Mouse (Mus musculus): ENCODE measurements around the gene Tnfrsf25. TPM values are rescaled to one million over a fixed set of nuclear protein-coding genes. Genes with fewer than 3 reads are reported as not detected.
A peak's percentile ranks its signal among the peaks of the same experiment; 100 is the strongest.

Tnfrsf25 gene
- polyA plus RNA-seq, 1 experiment, result 3.8 TPM

GRCm38 (mm10) chr4:152134507-152134906, 18.8 kb downstream of the Tnfrsf25 start:
- H3K27ac ChIP-seq (ENCODE audit: insufficient read depth, low read depth, low read length), result no peak overlapping the region
- peak; percentile 81 for TF ChIP-seq CTCF (IDR thresholded peaks at IDR 0.05; ENCODE audit: extremely low read depth, insufficient read length, insufficient replicate concordance, low read depth, low read length)
- TF ChIP-seq POLR2A (IDR thresholded peaks at IDR 0.05; ENCODE audit: low read depth, low read length), result no peak
- H3K4me1 ChIP-seq (ENCODE audit: control insufficient read depth, insufficient read depth, insufficient read length, low read length), result peaks cover 48% of the 10 kb centered on the region
- no peaks in the 10 kb centered on the region for H3K36me3 ChIP-seq (ENCODE audit: control insufficient read depth, insufficient read depth, low read length)
- H3K4me3 ChIP-seq (ENCODE audit: low read depth, low read length), result no peak overlapping the region
- H3K27me3 ChIP-seq (ENCODE audit: control insufficient read depth, insufficient read depth, low read length), result no peaks in the 10 kb centered on the region; the same call in 1 of the 2 replicates

- peak overlapping the region; percentile 48 for H3K27ac ChIP-seq (ENCODE audit: insufficient read depth, low read depth, low read length)
- 59% methylated on average over 12 of the region's 12 CpGs for WGBS
- no peak overlapping the region for H3K4me3 ChIP-seq (ENCODE audit: low read depth, low read length)
- TF ChIP-seq POLR2A (IDR thresholded peaks at IDR 0.05; ENCODE audit: low read depth, low read length) (no peak), CTCF (IDR thresholded peaks at IDR 0.05; ENCODE audit: extremely low read depth, insufficient read length, insufficient replicate concordance, low read depth, low read length) (no peak)
- no peaks in the 10 kb centered on the region for H3K36me3 ChIP-seq (ENCODE audit: control insufficient read depth, insufficient read depth, low read length)
- no peaks in the 10 kb centered on the region; the same call in 1 of the 2 replicates for H3K27me3 ChIP-seq (ENCODE audit: control insufficient read depth, insufficient read depth, low read length)
- peaks cover 48% of the 10 kb centered on the region for H3K4me1 ChIP-seq (ENCODE audit: control insufficient read depth, insufficient read depth, insufficient read length, low read length)
These were observed 19.6 kb downstream of the Tnfrsf25 start for GRCm38 (mm10) chr4:152135363-152135762.

- Histone ChIP-seq H3K27ac (ENCODE audit: insufficient read depth, low read depth, low read length) (no peak overlapping the region; the same call in 1 of the 2 replicates), H3K27me3 (ENCODE audit: control insufficient read depth, insufficient read depth, low read length) (no peaks in the 10 kb centered on the region), H3K4me3 (ENCODE audit: low read depth, low read length) (no peak overlapping the region), H3K4me1 (ENCODE audit: control insufficient read depth, insufficient read depth, insufficient read length, low read length) (peaks cover 48% of the 10 kb centered on the region), H3K36me3 (ENCODE audit: control insufficient read depth, insufficient read depth, low read length) (no peaks in the 10 kb centered on the region)
- WGBS, result 53% methylated on average over 6 of the region's 6 CpGs
- TF ChIP-seq POLR2A (IDR thresholded peaks at IDR 0.05; ENCODE audit: low read depth, low read length) (no peak), CTCF (IDR thresholded peaks at IDR 0.05; ENCODE audit: extremely low read depth, insufficient read length, insufficient replicate concordance, low read depth, low read length) (peak; percentile 70; the same call in 1 of the 2 replicates)
These were observed 20.6 kb downstream of the Tnfrsf25 start for GRCm38 (mm10) chr4:152136112-152136875.

GRCm38 (mm10) chr4:152136876-152137250, 21.1 kb downstream of the Tnfrsf25 start:
- Histone ChIP-seq H3K27ac (ENCODE audit: insufficient read depth, low read depth, low read length) (peak overlapping the region; percentile 15; the same call in 1 of the 2 replicates), H3K27me3 (ENCODE audit: control insufficient read depth, insufficient read depth, low read length) (no peaks in the 10 kb centered on the region), H3K36me3 (ENCODE audit: control insufficient read depth, insufficient read depth, low read length) (no peaks in the 10 kb centered on the region), H3K4me1 (ENCODE audit: control insufficient read depth, insufficient read depth, insufficient read length, low read length) (peaks cover 45% of the 10 kb centered on the region), H3K4me3 (ENCODE audit: low read depth, low read length) (no peak overlapping the region)
- 96% methylated on average over 2 of the region's 2 CpGs for whole genome bisulfite sequencing
- no peak for TF ChIP-seq CTCF (IDR thresholded peaks at IDR 0.05; ENCODE audit: extremely low read depth, insufficient read length, insufficient replicate concordance, low read depth, low read length)

GRCm38 (mm10) chr4:152138497-152139260, 22.9 kb downstream of the Tnfrsf25 start:
- Histone ChIP-seq H3K27ac (ENCODE audit: insufficient read depth, low read depth, low read length) (0 out of 2 replicates have a peak overlapping the region, but pooled peaks have one; percentile 21), H3K4me1 (ENCODE audit: control insufficient read depth, insufficient read depth, insufficient read length, low read length) (peaks cover 33% of the 10 kb centered on the region), H3K27me3 (ENCODE audit: control insufficient read depth, insufficient read depth, low read length) (no peaks in the 10 kb centered on the region), H3K4me3 (ENCODE audit: low read depth, low read length) (peak overlapping the region; percentile 66), H3K36me3 (ENCODE audit: control insufficient read depth, insufficient read depth, low read length) (no peaks in the 10 kb centered on the region)
- no peak; the same call in 1 of the 2 replicates for TF ChIP-seq POLR2A (IDR thresholded peaks at IDR 0.05; ENCODE audit: low read depth, low read length)
- TF ChIP-seq CTCF (IDR thresholded peaks at IDR 0.05; ENCODE audit: extremely low read depth, insufficient read length, insufficient replicate concordance, low read depth, low read length), result peak; percentile 93
- WGBS, result under 1% methylated on average over 51 of the region's 51 CpGs

- Histone ChIP-seq H3K27me3 (ENCODE audit: control insufficient read depth, insufficient read depth, low read length) (no peaks in the 10 kb centered on the region), H3K4me1 (ENCODE audit: control insufficient read depth, insufficient read depth, insufficient read length, low read length) (peaks cover 25% of the 10 kb centered on the region), H3K36me3 (ENCODE audit: control insufficient read depth, insufficient read depth, low read length) (no peaks in the 10 kb centered on the region), H3K27ac (ENCODE audit: insufficient read depth, low read depth, low read length) (no peak overlapping the region), H3K4me3 (ENCODE audit: low read depth, low read length) (no peak overlapping the region)
- TF ChIP-seq CTCF (IDR thresholded peaks at IDR 0.05; ENCODE audit: extremely low read depth, insufficient read length, insufficient replicate concordance, low read depth, low read length) (peak; percentile 70; the same call in 1 of the 2 replicates), POLR2A (IDR thresholded peaks at IDR 0.05; ENCODE audit: low read depth, low read length) (no peak)
- WGBS, result 27% methylated on average over 6 of the region's 6 CpGs
These were observed 24.7 kb downstream of the Tnfrsf25 start for GRCm38 (mm10) chr4:152140441-152140840.
